Mouse (Mus musculus) heart, postnatal 0 days (tissue): Measurements from ENCODE around the gene 2310034G01Rik. TPM values are rescaled to one million over a fixed set of nuclear protein-coding genes. Genes with fewer than 3 reads are reported as not detected.
A peak's percentile ranks its signal among the peaks of the same experiment; 100 is the strongest.

Source experiments
- ATAC-seq: fragments of 200-750 bp; cut with Nextera tagmentation; 2 replicates; pipeline ENCODE4 v1.8.0; 2017; ENCODE audit warnings: low read depth, moderate number of reproducible peaks, moderate library complexity; ENCODE audit not compliant: insufficient read depth
- DNase-seq: peaks from one replicate; pipeline ENCODE4 v3.0.0-alpha.2; 2016; ENCODE audit warnings: low spot score
- H3K27ac ChIP-seq: fragments of 300-500 bp; sonication (generic); 2 replicates; pipeline ENCODE4 v1.5.1; 2014; ENCODE audit warnings: low read depth, mild to moderate bottlenecking
- H3K27me3 ChIP-seq: fragments of 300-500 bp; sonication (generic); 2 replicates; pipeline ENCODE4 v1.6.1; 2014; ENCODE audit warnings: low read length, mixed read lengths; ENCODE audit not compliant: control insufficient read depth, insufficient read depth
- H3K36me3 ChIP-seq: fragments of 300-500 bp; sonication (generic); replicated peaks from 2 replicates; pipeline ENCODE4 v1.6.1; 2014; ENCODE audit warnings: low read length, mixed read lengths; ENCODE audit not compliant: control insufficient read depth, insufficient read depth
- H3K4me1 ChIP-seq: fragments of 300-500 bp; sonication (generic); 2 replicates; pipeline ENCODE4 v1.6.1; 2014; ENCODE audit warnings: antibody characterized with exemption; ENCODE audit not compliant: control insufficient read depth, insufficient read depth
- H3K4me2 ChIP-seq: fragments of 300-500 bp; sonication (generic); 2 replicates; pipeline ENCODE4 v1.6.1; 2014; ENCODE audit warnings: low read depth, mild to moderate bottlenecking, low read length, moderate library complexity
- H3K4me3 ChIP-seq: fragments of 300-500 bp; sonication (generic); 2 replicates; pipeline ENCODE4 v1.5.1; 2014; ENCODE audit warnings: low read depth, low read length
- H3K9ac ChIP-seq: fragments of 300-500 bp; sonication (generic); replicated peaks from 2 replicates; pipeline ENCODE4 v1.6.1; 2014; ENCODE audit warnings: low read depth, low read length, mixed read lengths
- H3K9me3 ChIP-seq: fragments of 300-500 bp; sonication (generic); replicated peaks from 2 replicates; pipeline ENCODE4 v1.6.1; 2016; ENCODE audit warnings: low read length; ENCODE audit not compliant: control insufficient read depth
- CTCF ChIP-seq: IDR thresholded peaks from 2 replicates; pipeline ENCODE4 v1.5.1; 2016; ENCODE audit warnings: antibody characterized with exemption, control low read depth, low read depth
- EP300 ChIP-seq: IDR thresholded peaks from 2 replicates; pipeline ENCODE4 v1.6.1; 2016; ENCODE audit warnings: antibody characterized with exemption, low read depth
- WGBS: fragments of 180-500 bp; shearing (Covaris S2); extraction: QIAGEN DNeasy Blood & Tissue Kit; methylation state at CpG from one replicate; pipeline ENCODE4 v1.1.7; 2014; 5-methylcytosine and 5-hydroxymethylcytosine counted together
- polyA plus RNA-seq: library from polyadenylated mRNA; unstranded; fragments of >200 nt; fragmentation: Nextera tagmentation; extraction: Ambion mirVana; gene quantifications from 2 replicates; pipeline ENCODE4 v1.2.1, GENCODE M21; 2015
- total RNA-seq: library from RNA; depleted of rRNA; stranded (reverse); fragments of >200 nt; gene quantifications from 2 replicates; pipeline ENCODE4 v1.2.3, GENCODE M21; 2014; ENCODE audit warnings: low replicate concordance

Gene 2310034G01Rik
- total and polyA plus RNA-seq, 2 experiments from 2014 or later, result 1.1 to 1.5 TPM

DNA sequence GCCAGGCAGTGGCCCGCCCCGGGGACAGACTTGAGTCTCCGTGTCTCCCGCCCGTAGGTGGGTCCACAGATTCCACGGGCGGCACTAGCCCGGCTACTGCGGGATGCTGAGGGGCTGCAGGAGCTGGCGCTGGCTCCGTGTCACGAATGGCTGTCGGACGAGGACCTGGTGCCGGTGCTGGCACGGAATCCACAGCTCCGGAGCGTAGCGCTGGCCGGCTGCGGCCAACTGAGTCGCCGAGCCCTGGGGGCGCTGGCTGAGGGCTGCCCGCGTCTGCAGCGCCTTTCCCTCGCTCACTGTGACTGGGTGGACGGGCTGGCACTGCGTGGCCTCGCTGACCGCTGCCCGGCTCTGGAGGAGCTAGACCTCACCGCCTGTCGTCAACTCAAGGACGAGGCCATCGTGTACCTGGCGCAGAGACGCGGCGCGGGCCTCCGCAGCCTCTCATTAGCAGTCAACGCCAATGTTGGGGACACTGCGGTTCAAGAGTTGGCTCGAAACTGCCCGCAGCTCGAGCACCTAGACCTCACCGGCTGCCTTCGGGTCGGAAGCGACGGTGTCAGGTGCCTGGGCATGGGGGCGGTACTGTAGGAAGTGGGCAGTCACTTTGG, 21.0 kb downstream of the 2310034G01Rik start:
- H3K27ac ChIP-seq, result peak overlapping the region; percentile 82
- no peaks in the 10 kb centered on the region for H3K9me3 ChIP-seq
- peak overlapping the region; percentile 47 for H3K9ac ChIP-seq
- DNase-seq (no peak), ATAC-seq (no peak)
- peaks cover 10% of the 10 kb centered on the region for H3K4me1 ChIP-seq
- TF ChIP-seq CTCF (no peak), EP300 (no peak)
- H3K4me2 ChIP-seq, result peak overlapping the region; percentile 90
- H3K27me3 ChIP-seq, result peaks cover 32% of the 10 kb centered on the region
- peak overlapping the region; percentile 63 for H3K4me3 ChIP-seq
- peaks cover 20% of the 10 kb centered on the region for H3K36me3 ChIP-seq
- 2% methylated on average over 45 of the region's 54 CpGs for WGBS

GRCm38 (mm10) chr19:46328081-46329030, 21.7 kb downstream of the 2310034G01Rik start, which contains the start of gene Fbxl15:
Gene Fbxl15 (plus strand): TSS chr19:46328184.
- DNase-seq, result peak; percentile 95
- peak; percentile 89 for ATAC-seq
- Histone ChIP-seq H3K27ac (peak within 1 kb of the TSS; percentile 82), H3K4me2 (peak within 1 kb of the TSS; percentile 90), H3K9me3 (no peaks in the 10 kb centered on the region), H3K4me3 (peak within 1 kb of the TSS; percentile 63), H3K27me3 (peaks cover 40% of the 10 kb centered on the region), H3K36me3 (peaks cover 20% of the 10 kb centered on the region), H3K4me1 (peaks cover 10% of the 10 kb centered on the region), H3K9ac (peak within 1 kb of the TSS; percentile 47)
- TF ChIP-seq EP300 (no peak), CTCF (no peak)
- under 1% methylated on average over 74 of the region's 81 CpGs for WGBS

- Histone ChIP-seq H3K4me3 (peak overlapping the region; percentile 63), H3K36me3 (peaks cover 20% of the 10 kb centered on the region), H3K9ac (peak overlapping the region; percentile 47), H3K4me1 (peaks cover 10% of the 10 kb centered on the region), H3K27ac (peak overlapping the region; percentile 82; the same call in 1 of the 2 replicates), H3K4me2 (peak overlapping the region; percentile 90), H3K9me3 (no peaks in the 10 kb centered on the region), H3K27me3 (peaks cover 47% of the 10 kb centered on the region)
- TF ChIP-seq CTCF, result no peak
- no peak for TF ChIP-seq EP300
- ATAC-seq (no peak), DNase-seq (no peak)
- 30% methylated on average over 14 of the region's 14 CpGs for WGBS
These were observed 22.5 kb downstream of the 2310034G01Rik start for GRCm38 (mm10) chr19:46327531-46328064.

DNA sequence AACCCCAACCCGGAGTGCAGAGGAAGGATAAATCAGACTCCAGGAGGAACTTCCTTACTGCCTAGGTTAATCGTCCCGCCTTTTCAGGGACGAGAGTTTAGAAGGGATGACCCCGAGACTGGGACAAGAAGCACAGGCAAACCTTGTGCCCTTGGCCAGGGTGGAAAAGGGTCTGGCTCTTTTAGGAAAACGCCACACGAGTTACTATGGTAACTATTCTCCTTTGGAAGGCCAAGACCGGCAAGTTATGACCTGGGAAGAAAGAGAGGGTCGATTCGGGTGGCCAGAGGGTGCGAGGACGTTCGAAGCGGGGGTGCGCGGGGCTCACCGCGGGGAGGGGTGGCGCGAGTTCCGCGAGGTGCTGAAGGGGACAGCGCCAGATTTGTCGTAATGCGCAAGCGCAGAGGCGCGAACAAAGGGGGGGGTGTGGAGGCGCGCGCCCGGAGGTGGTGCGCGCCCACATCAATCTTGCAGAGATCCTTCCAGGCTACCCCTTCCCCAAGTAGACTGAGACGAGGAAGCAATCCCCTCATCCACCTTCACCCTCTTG, 23.3 kb downstream of the 2310034G01Rik start, which contains the start of gene Psd:
Gene Psd, minus strand, starts transcription at position 401 of the 550 bp plus-strand sequence.
- peaks cover 55% of the 10 kb centered on the region for H3K27me3 ChIP-seq
- H3K9me3 ChIP-seq, result no peaks in the 10 kb centered on the region
- H3K9ac ChIP-seq, result peak within 1 kb of the TSS; percentile 47
- peaks cover 13% of the 10 kb centered on the region for H3K36me3 ChIP-seq
- no peak for ATAC-seq
- H3K4me1 ChIP-seq, result peaks cover 10% of the 10 kb centered on the region
- H3K4me3 ChIP-seq, result peak within 1 kb of the TSS; percentile 63
- H3K27ac ChIP-seq, result peak within 1 kb of the TSS; percentile 82
- WGBS, result 1% methylated on average over 35 of the region's 35 CpGs
- H3K4me2 ChIP-seq, result peak within 1 kb of the TSS; percentile 90
- no peak for DNase-seq
- TF ChIP-seq CTCF, result no peak
- no peak for TF ChIP-seq EP300

- TF ChIP-seq EP300 (no peak), CTCF (no peak)
- no peak overlapping the region for H3K27ac ChIP-seq
- no peak overlapping the region for H3K9ac ChIP-seq
- no peak overlapping the region for H3K4me2 ChIP-seq
- no peak for ATAC-seq
- no peak for DNase-seq
- 6% methylated on average over 25 of the region's 29 CpGs for WGBS
- H3K36me3 ChIP-seq, result peaks cover 8% of the 10 kb centered on the region
- H3K4me3 ChIP-seq, result no peak overlapping the region
- H3K9me3 ChIP-seq, result no peaks in the 10 kb centered on the region
- H3K4me1 ChIP-seq, result peaks cover 10% of the 10 kb centered on the region
- H3K27me3 ChIP-seq, result peaks cover 61% of the 10 kb centered on the region
These were observed 23.9 kb downstream of the 2310034G01Rik start for GRCm38 (mm10) chr19:46326019-46326755.
